Mouse (Mus musculus) heart, adult 2 months (tissue): Measurements from ENCODE around the gene Foxl2. TPM values are rescaled to one million over a fixed set of nuclear protein-coding genes. Genes with fewer than 3 reads are reported as not detected.

Source experiments
- DNase-seq, 2 experiments: peaks; one replicate each; pipeline ENCODE4 v3.0.0; 2021
- H3K27ac ChIP-seq: fragments of 200-600 bp; 2 replicates; pipeline ENCODE4 v1.8.1; 2022
- H3K27me3 ChIP-seq: fragments of 200-500 bp; 2 replicates; pipeline ENCODE4 v1.6.1; 2012; ENCODE audit warnings: mild to moderate bottlenecking, low read length, inconsistent platforms, mixed read lengths; ENCODE audit not compliant: control insufficient read depth, insufficient read depth
- H3K36me3 ChIP-seq: fragments of 200-500 bp; 2 replicates; pipeline ENCODE4 v1.6.1; 2012; ENCODE audit warnings: low read length, inconsistent platforms; ENCODE audit not compliant: control insufficient read depth, insufficient read depth
- H3K4me1 ChIP-seq: fragments of 200-500 bp; 2 replicates; pipeline ENCODE4 v1.6.1; 2011; ENCODE audit warnings: low read length; ENCODE audit not compliant: control insufficient read depth, insufficient read depth
- H3K4me3 ChIP-seq: fragments of 200-600 bp; 2 replicates; pipeline ENCODE4 v1.8.1; 2022
- H3K79me2 ChIP-seq: fragments of 200-500 bp; replicated peaks from 2 replicates; pipeline ENCODE4 v1.6.1; 2012; ENCODE audit warnings: mild to moderate bottlenecking, inconsistent platforms, low read length, moderate library complexity, mixed read lengths; ENCODE audit not compliant: control insufficient read depth, insufficient read depth
- H3K9ac ChIP-seq: fragments of 200-500 bp; 2 replicates; pipeline ENCODE4 v1.6.1; 2012; ENCODE audit warnings: low read depth, mild to moderate bottlenecking, control low read depth, inconsistent platforms, low read length, mixed read lengths
- CTCF ChIP-seq: fragments of 200-600 bp; IDR thresholded peaks from 2 replicates; pipeline ENCODE4 v1.8.1; 2022; ENCODE audit warnings: antibody characterized with exemption, mild to moderate bottlenecking, moderate library complexity
- EP300 ChIP-seq: fragments of 200-500 bp; IDR thresholded peaks from 2 replicates; pipeline ENCODE4 v1.6.1; 2011; ENCODE audit warnings: low read depth, low read length, control low read depth; ENCODE audit not compliant: insufficient read depth
- POLR2A ChIP-seq: fragments of 200-500 bp; IDR thresholded peaks from 2 replicates; pipeline ENCODE4 v1.6.1; 2011; ENCODE audit warnings: mild to moderate bottlenecking, low read depth, low read length, control low read depth; ENCODE audit not compliant: insufficient read depth
- WGBS: fragments of 180-500 bp; shearing (Covaris S2); methylation state at CpG from one replicate; pipeline ENCODE4 v1.1.7; 2018; 5-methylcytosine and 5-hydroxymethylcytosine counted together
- intact Hi-C: fragments of 180-260 bp; cut with DNase I; formaldehyde crosslinking; loops from one replicate; pipeline ENCODE4 v1.15.1; 2025
- polyA plus RNA-seq: library from polyadenylated mRNA; depleted of rRNA; stranded (reverse); fragments of >200 nt; gene quantifications from 2 replicates; pipeline ENCODE4 v1.2.3, GENCODE M21; 2012
- total RNA-seq, 2 experiments: library from RNA; stranded (reverse); gene quantifications; 2 replicates each; pipeline ENCODE4 v1.2.3; 2021

Gene Foxl2
- total and polyA plus RNA-seq, 3 experiments: not detected

- no peak overlapping the region for H3K9ac ChIP-seq
- WGBS: 2% methylated on average over 40 of the region's 40 CpGs
- intact Hi-C loops: no loop called here
These were observed 18.0 kb downstream of the Foxl2 start for GRCm38 (mm10) chr9:98973101-98973521.

GRCm38 (mm10) chr9:98973561-98973960 lies 18.5 kb downstream of the Foxl2 start:
- Histone ChIP-seq H3K4me1 (no peaks in the 10 kb centered on the region), H3K4me3 (no peak overlapping the region), H3K36me3 (no peaks in the 10 kb centered on the region), H3K9ac (no peak overlapping the region), H3K27me3 (peaks cover 21% of the 10 kb centered on the region), H3K27ac (no peak overlapping the region), H3K79me2 (no peaks in the 10 kb centered on the region)
- DNase-seq: no peak
- 8% methylated on average over 7 of the region's 7 CpGs for WGBS
- TF ChIP-seq EP300 (no peak), CTCF (no peak), POLR2A (no peak)
- intact Hi-C loops: no loop called here

More at GRCm38 (mm10) chr9:98973101-98973521, 18.0 kb downstream of the Foxl2 start:
- DNase-seq: peak in 1 of 2 experiments; percentile 31
- peak overlapping the region; percentile 32 for H3K4me3 ChIP-seq
- no peaks in the 10 kb centered on the region for H3K79me2 ChIP-seq
- peaks cover 21% of the 10 kb centered on the region for H3K27me3 ChIP-seq
- no peak for TF ChIP-seq POLR2A
- no peak for TF ChIP-seq EP300
- TF ChIP-seq CTCF: no peak
- H3K4me1 ChIP-seq: no peaks in the 10 kb centered on the region
- H3K36me3 ChIP-seq: no peaks in the 10 kb centered on the region
- no peak overlapping the region for H3K27ac ChIP-seq

- WGBS: 41% methylated on average over 2 of the region's 2 CpGs
- H3K27ac ChIP-seq: no peak overlapping the region
- no peaks in the 10 kb centered on the region for H3K36me3 ChIP-seq
- H3K9ac ChIP-seq: no peak overlapping the region
- H3K79me2 ChIP-seq: no peaks in the 10 kb centered on the region
- no peaks in the 10 kb centered on the region for H3K4me1 ChIP-seq
- no peak overlapping the region for H3K4me3 ChIP-seq
- TF ChIP-seq CTCF (no peak), EP300 (no peak), POLR2A (no peak)
- H3K27me3 ChIP-seq: peaks cover 21% of the 10 kb centered on the region
- DNase-seq: no peak
- intact Hi-C loops: loop anchor here (5.0 kb wide), 2 partner anchors 363 to 402 kb away; no protein-coding TSS in a partner anchor
These were observed 19.8 kb downstream of the Foxl2 start for GRCm38 (mm10) chr9:98974898-98975297.

GRCm38 (mm10) chr9:98976081-98976480 lies 21.0 kb downstream of the Foxl2 start:
- TF ChIP-seq EP300 (no peak), CTCF (no peak), POLR2A (no peak)
- WGBS: 81% methylated on average over 1 of the region's 1 CpGs
- intact Hi-C loops: loop anchor here (5.0 kb wide), 2 partner anchors 364 to 401 kb away; no protein-coding TSS in a partner anchor
- Histone ChIP-seq H3K36me3 (no peaks in the 10 kb centered on the region), H3K4me3 (no peak overlapping the region), H3K79me2 (no peaks in the 10 kb centered on the region), H3K27me3 (peaks cover 16% of the 10 kb centered on the region), H3K27ac (no peak overlapping the region), H3K9ac (no peak overlapping the region), H3K4me1 (no peaks in the 10 kb centered on the region)
- DNase-seq: no peak

- no peak overlapping the region for H3K4me3 ChIP-seq
- intact Hi-C loops: loop anchor here (5.0 kb wide), 2 partner anchors 364 to 401 kb away; no protein-coding TSS in a partner anchor
- H3K27me3 ChIP-seq: peaks cover 16% of the 10 kb centered on the region
- H3K27ac ChIP-seq: no peak overlapping the region
- no peak overlapping the region for H3K9ac ChIP-seq
- no peaks in the 10 kb centered on the region for H3K4me1 ChIP-seq
- TF ChIP-seq CTCF (peak; percentile 50), EP300 (no peak)
- no peak for DNase-seq
- 47% methylated on average over 5 of the region's 5 CpGs for WGBS
- no peaks in the 10 kb centered on the region for H3K36me3 ChIP-seq
- H3K79me2 ChIP-seq: no peaks in the 10 kb centered on the region
These were observed 21.4 kb downstream of the Foxl2 start for GRCm38 (mm10) chr9:98976520-98976919.

- H3K27me3 ChIP-seq: peaks cover 7% of the 10 kb centered on the region; the same call in 1 of the 2 replicates
- no peak for TF ChIP-seq EP300
- peak; percentile 100; the same call in 1 of the 2 replicates for TF ChIP-seq CTCF
- TF ChIP-seq POLR2A: no peak
- no peaks in the 10 kb centered on the region for H3K4me1 ChIP-seq
- intact Hi-C loops: loop anchor here (5.0 kb wide), 3 partner anchors 263 to 398 kb away; partner anchors contain the start of gene Cep70
- H3K9ac ChIP-seq: no peak overlapping the region
- 5% methylated on average over 29 of the region's 29 CpGs for WGBS
- no peaks in the 10 kb centered on the region for H3K36me3 ChIP-seq
- no peaks in the 10 kb centered on the region for H3K79me2 ChIP-seq
- H3K27ac ChIP-seq: no peak overlapping the region
- H3K4me3 ChIP-seq: no peak overlapping the region
- DNase-seq: peak; percentile 86 to 93
These were observed 24.6 kb downstream of the Foxl2 start for GRCm38 (mm10) chr9:98979431-98980416.
